Mouse (Mus musculus): ENCODE measurements around the gene Bbs9.

- no peak for TF ChIP-seq POLR2A (IDR thresholded peaks at IDR 0.05; ENCODE audit: borderline replicate concordance, extremely low read depth, low read depth, low read length)
- no peak for TF ChIP-seq CTCF (IDR thresholded peaks at IDR 0.05; ENCODE audit: insufficient read depth, low read length)
These were observed 235.8 kb downstream of the Bbs9 start for GRCm38 (mm10) chr9:22711339-22711738.
